Mouse (Mus musculus) ES-Bruce4 (cell line): ENCODE data around the gene Phactr1. TPM values are rescaled to one million over a fixed set of nuclear protein-coding genes. Genes with fewer than 3 reads are reported as not detected.

Experiments used
- H3K27ac ChIP-seq: 2 replicates; pipeline ENCODE4 v1.5.1; 2012; ENCODE audit warnings: low read length, inconsistent platforms; ENCODE audit not compliant: insufficient read depth
- H3K27me3 ChIP-seq: 2 replicates; pipeline ENCODE4 v1.6.1; 2012; ENCODE audit warnings: mild to moderate bottlenecking, low read length, inconsistent platforms; ENCODE audit not compliant: control insufficient read depth, poor library complexity, insufficient read depth, severe bottlenecking
- H3K36me3 ChIP-seq: 2 replicates; pipeline ENCODE4 v1.6.1; 2012; ENCODE audit warnings: inconsistent platforms, mild to moderate bottlenecking, low read length, moderate library complexity; ENCODE audit not compliant: control insufficient read depth, poor library complexity, insufficient read depth, severe bottlenecking
- H3K4me1 ChIP-seq: one replicate; pipeline ENCODE4 v1.8.1; 2011; ENCODE audit warnings: low read length; ENCODE audit not compliant: control insufficient read depth, insufficient read depth
- H3K4me3 ChIP-seq: 2 replicates; pipeline ENCODE4 v1.5.1; 2011; ENCODE audit warnings: low read depth, mild to moderate bottlenecking, low read length
- H3K9ac ChIP-seq: 2 replicates; pipeline ENCODE4 v1.6.1; 2012; ENCODE audit warnings: low read depth, mild to moderate bottlenecking, inconsistent platforms; ENCODE audit not compliant: poor library complexity, severe bottlenecking
- H3K9me3 ChIP-seq: replicated peaks from 2 replicates; pipeline ENCODE4 v1.6.1; 2012; ENCODE audit warnings: mild to moderate bottlenecking, low read length, inconsistent platforms; ENCODE audit not compliant: control insufficient read depth, poor library complexity, insufficient read depth, severe bottlenecking
- CTCF ChIP-seq: IDR thresholded peaks from one replicate; pipeline ENCODE4 v1.8.1; 2011; ENCODE audit warnings: low read depth, low read length
- EP300 ChIP-seq: IDR thresholded peaks from 2 replicates; pipeline ENCODE4 v1.6.1; 2011; ENCODE audit warnings: low read depth, low read length; ENCODE audit not compliant: insufficient read depth
- POLR2A ChIP-seq: IDR thresholded peaks from one replicate; pipeline ENCODE4 v1.8.1; 2011; ENCODE audit warnings: low read length; ENCODE audit not compliant: insufficient read depth
- polyA plus RNA-seq: library from polyadenylated mRNA; stranded (reverse); fragments of >200 nt; gene quantifications from 2 replicates; pipeline ENCODE4 v1.2.4, GENCODE M21; 2011; ENCODE audit warnings: low read depth; ENCODE audit not compliant: missing spikeins, insufficient read depth, insufficient read length

The Phactr1 gene
- polyA plus RNA-seq, 1 experiment, result 0.96 TPM

- no peak overlapping the region for H3K4me3 ChIP-seq
- peaks cover 1% of the 10 kb centered on the region; the same call in 1 of the 2 replicates for H3K27me3 ChIP-seq
- H3K9ac ChIP-seq, result no peak overlapping the region
- no peak for TF ChIP-seq EP300
- no peak for TF ChIP-seq CTCF
- no peak for TF ChIP-seq POLR2A
- no peaks in the 10 kb centered on the region for H3K36me3 ChIP-seq
- H3K4me1 ChIP-seq, result no peaks in the 10 kb centered on the region
- H3K27ac ChIP-seq, result no peak overlapping the region
- H3K9me3 ChIP-seq, result no peaks in the 10 kb centered on the region
Measured at GRCm38 (mm10) chr13:42953071-42953470, 272.6 kb downstream of the Phactr1 start.

- TF ChIP-seq CTCF (no peak), POLR2A (no peak), EP300 (no peak)
- no peaks in the 10 kb centered on the region for H3K4me1 ChIP-seq
- H3K9ac ChIP-seq, result no peak overlapping the region
- no peak overlapping the region for H3K4me3 ChIP-seq
- no peaks in the 10 kb centered on the region for H3K9me3 ChIP-seq
- H3K27me3 ChIP-seq, result peaks cover 1% of the 10 kb centered on the region; the same call in 1 of the 2 replicates
- H3K36me3 ChIP-seq, result no peaks in the 10 kb centered on the region
- no peak overlapping the region for H3K27ac ChIP-seq
Measured at GRCm38 (mm10) chr13:42954116-42954515, 273.7 kb downstream of the Phactr1 start.

GRCm38 (mm10) chr13:42956327-42956726 lies 275.9 kb downstream of the Phactr1 start:
- TF ChIP-seq CTCF, result no peak
- TF ChIP-seq EP300, result no peak
- TF ChIP-seq POLR2A, result no peak

GRCm38 (mm10) chr13:42957856-42958255 lies 277.4 kb downstream of the Phactr1 start:
- Histone ChIP-seq H3K4me1 (no peaks in the 10 kb centered on the region), H3K27ac (no peak overlapping the region), H3K4me3 (no peak overlapping the region), H3K9me3 (no peaks in the 10 kb centered on the region), H3K36me3 (no peaks in the 10 kb centered on the region), H3K9ac (no peak overlapping the region), H3K27me3 (peaks cover 1% of the 10 kb centered on the region; the same call in 1 of the 2 replicates)
- TF ChIP-seq POLR2A (no peak), EP300 (no peak), CTCF (no peak)

More at GRCm38 (mm10) chr13:42956327-42956726, 275.9 kb downstream of the Phactr1 start:
- no peak overlapping the region for H3K4me3 ChIP-seq
- H3K9me3 ChIP-seq, result no peaks in the 10 kb centered on the region
- no peaks in the 10 kb centered on the region for H3K4me1 ChIP-seq
- H3K9ac ChIP-seq, result no peak overlapping the region
- H3K36me3 ChIP-seq, result no peaks in the 10 kb centered on the region
- H3K27ac ChIP-seq, result no peak overlapping the region
- peaks cover 1% of the 10 kb centered on the region; the same call in 1 of the 2 replicates for H3K27me3 ChIP-seq

- Histone ChIP-seq H3K9me3 (no peaks in the 10 kb centered on the region), H3K4me3 (no peak overlapping the region), H3K27ac (no peak overlapping the region), H3K4me1 (no peaks in the 10 kb centered on the region), H3K9ac (no peak overlapping the region), H3K27me3 (peaks cover 1% of the 10 kb centered on the region; the same call in 1 of the 2 replicates), H3K36me3 (no peaks in the 10 kb centered on the region)
- TF ChIP-seq EP300 (no peak), POLR2A (no peak), CTCF (no peak)
Measured at GRCm38 (mm10) chr13:42958867-42959266, 278.4 kb downstream of the Phactr1 start.

GRCm38 (mm10) chr13:42961561-42961960 lies 281.1 kb downstream of the Phactr1 start:
- H3K9me3 ChIP-seq, result no peaks in the 10 kb centered on the region
- TF ChIP-seq EP300 (no peak), CTCF (no peak), POLR2A (no peak)
- H3K9ac ChIP-seq, result no peak overlapping the region
- no peaks in the 10 kb centered on the region for H3K27me3 ChIP-seq
- no peak overlapping the region for H3K4me3 ChIP-seq
- H3K27ac ChIP-seq, result no peak overlapping the region
- H3K36me3 ChIP-seq, result no peaks in the 10 kb centered on the region
- no peaks in the 10 kb centered on the region for H3K4me1 ChIP-seq
